Mouse (Mus musculus) kidney, adult 8-10 months (tissue): ENCODE results near the gene Gm10488.
"Not testable (repeated sequence)": the region's sequence is repeated elsewhere in the genome, so short reads cannot be mapped to it uniquely, and the experiment has no call there.

Experiments used
- DNase-seq, 2 experiments: peaks; one replicate each; pipeline ENCODE4 v3.0.0; 2022

Gm10488 gene

DNA sequence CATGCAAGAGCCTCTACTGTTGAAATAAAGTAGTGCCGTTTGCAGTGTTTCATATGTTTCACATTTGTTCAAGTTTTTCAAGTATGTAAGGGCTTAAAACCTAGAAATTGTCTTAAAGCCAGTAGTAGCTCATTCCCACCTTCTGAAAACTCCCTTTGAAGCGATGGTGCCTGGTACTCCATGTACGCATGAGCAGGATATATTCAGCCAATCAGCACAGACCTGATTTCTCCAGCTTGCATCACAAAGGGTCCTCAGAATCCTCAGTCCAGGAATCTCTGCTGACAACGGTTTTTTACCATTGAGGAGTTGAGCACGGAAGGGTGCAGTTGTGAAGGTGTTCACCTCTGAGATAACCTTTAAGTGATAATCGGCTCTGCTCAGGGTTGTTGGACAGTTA is at the start of gene Gm10488:
Gene Gm10488, plus strand, starts transcription at position 301 of the 400 bp plus-strand sequence.
- DNase-seq, result not testable (repeated sequence)
